Mouse (Mus musculus) lung, postnatal 4 days (tissue): ENCODE results near the gene Zpr1.
A peak's percentile ranks its signal among the peaks of the same experiment; 100 is the strongest.

Experiments
- DNase-seq, 2 experiments: peaks; one replicate each; pipeline ENCODE4 v3.0.0; 2021

Gene Zpr1

GRCm38 (mm10) chr9:46272677-46273454 lies at the start of gene Zpr1:
TSS of gene Zpr1 (plus strand) at chr9:46273064.
- peak; percentile 90 to 93 for DNase-seq

GRCm38 (mm10) chr9:46223090-46223489 lies 49.8 kb upstream of the Zpr1 start:
- peak; percentile 16 to 43 for DNase-seq

- DNase-seq: no peak
Observed at GRCm38 (mm10) chr9:46224101-46224500, 48.8 kb upstream of the Zpr1 start.

- no peak for DNase-seq
Observed at GRCm38 (mm10) chr9:46224945-46225660, 47.8 kb upstream of the Zpr1 start.

GRCm38 (mm10) chr9:46227064-46227614 lies 45.7 kb upstream of the Zpr1 start:
- no peak for DNase-seq

GRCm38 (mm10) chr9:46228491-46228890 lies 44.4 kb upstream of the Zpr1 start, which contains the start of gene Apoa1:
TSS of gene Apoa1 (plus strand) at chr9:46228580.
- DNase-seq: no peak

- peak; percentile 85 to 90 for DNase-seq
Observed at GRCm38 (mm10) chr9:46229573-46230449, 43.1 kb upstream of the Zpr1 start.

- DNase-seq: no peak
Observed at GRCm38 (mm10) chr9:46230450-46230975, 42.4 kb upstream of the Zpr1 start.

- DNase-seq: no peak
Observed at GRCm38 (mm10) chr9:46235196-46235595, 37.7 kb upstream of the Zpr1 start.

GRCm38 (mm10) chr9:46235596-46235648 lies 37.4 kb upstream of the Zpr1 start, which contains the start of gene Apoc3:
TSS of gene Apoc3 (minus strand) at chr9:46235636.
- no peak for DNase-seq

GRCm38 (mm10) chr9:46235649-46236048 lies 37.2 kb upstream of the Zpr1 start:
- no peak for DNase-seq

- DNase-seq: no peak
Observed at GRCm38 (mm10) chr9:46238850-46239249, 34.0 kb upstream of the Zpr1 start.

- no peak for DNase-seq
Observed at GRCm38 (mm10) chr9:46240526-46241153, 32.2 kb upstream of the Zpr1 start, which contains the start of gene Apoa4. TSS of gene Apoa4 (plus strand) at chr9:46240696.

- DNase-seq: no peak
Observed at GRCm38 (mm10) chr9:46241818-46242217, 31.0 kb upstream of the Zpr1 start.

GRCm38 (mm10) chr9:46243122-46243521 lies 29.7 kb upstream of the Zpr1 start:
- no peak for DNase-seq

- no peak for DNase-seq
Observed at GRCm38 (mm10) chr9:46243584-46243983, 29.3 kb upstream of the Zpr1 start.

GRCm38 (mm10) chr9:46246752-46247324 lies 26.0 kb upstream of the Zpr1 start:
- DNase-seq: peak in 1 of 2 experiments; percentile 70

GRCm38 (mm10) chr9:46256177-46256576 lies 16.7 kb upstream of the Zpr1 start:
- no peak for DNase-seq

GRCm38 (mm10) chr9:46256658-46257385 lies 16.0 kb upstream of the Zpr1 start:
- DNase-seq: peak in 1 of 2 experiments; percentile 21

- DNase-seq: peak; percentile 41 to 57
Observed at GRCm38 (mm10) chr9:46257546-46257945, 15.3 kb upstream of the Zpr1 start.

- no peak for DNase-seq
Observed at GRCm38 (mm10) chr9:46259111-46259510, 13.8 kb upstream of the Zpr1 start.
